Mouse (Mus musculus): ENCODE measurements at regions not wholly inside any gene's neighbourhood (a gene's known extent, or its start where the extent isn't known, plus 50 kb on each side); places are given as distances from the start of the nearest gene placed in this dataset.

DNA sequence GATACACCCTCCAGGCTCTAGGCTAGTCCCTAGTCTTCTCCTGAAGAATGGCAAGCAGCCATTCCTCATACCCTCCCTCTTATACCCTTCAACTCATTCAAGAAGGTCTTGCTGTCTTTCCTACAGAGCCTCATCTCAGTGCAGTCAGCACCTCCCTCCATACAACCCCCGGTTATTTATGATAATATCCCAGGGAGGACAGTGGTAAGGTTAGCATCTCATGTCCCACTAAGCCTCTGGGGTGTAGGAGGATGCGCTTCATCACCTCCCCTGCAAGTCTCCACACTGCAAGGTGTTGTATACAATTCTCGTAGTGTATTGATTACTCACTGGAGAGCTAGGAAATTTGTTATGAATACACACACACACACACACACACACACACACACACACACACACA, 80.2 kb upstream of the Shisa6 start:
- no peak for DNase-seq (ENCODE audit: low read depth)

- no peak for DNase-seq (ENCODE audit: low read depth)
Measured at GRCm38 (mm10) chr11:66606646-66607045, 80.9 kb upstream of the Shisa6 start.

DNA sequence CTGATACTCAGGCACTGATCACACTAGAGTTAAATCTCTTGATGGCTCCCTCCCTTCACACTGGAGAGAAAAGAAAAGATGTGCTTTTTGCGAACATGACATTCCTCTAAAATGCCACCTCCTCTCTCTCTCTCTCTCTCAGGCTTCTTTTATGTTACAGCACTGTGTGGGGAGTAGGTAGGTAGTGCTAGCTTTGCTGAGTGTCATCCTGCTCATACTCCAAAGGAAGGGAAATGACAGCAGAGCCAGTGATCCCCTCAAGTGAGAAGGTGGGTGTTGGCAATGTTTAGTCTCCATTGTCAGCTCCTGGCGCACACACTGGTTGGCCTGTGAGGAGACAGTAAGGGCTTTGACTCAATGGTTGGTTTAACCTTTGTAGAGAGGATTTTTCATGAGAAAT, 84.0 kb upstream of the Shisa6 start:
- DNase-seq (ENCODE audit: low read depth), result no peak

- peak; percentile 9 for DNase-seq (ENCODE audit: low read depth)
Measured at GRCm38 (mm10) chr11:66613150-66613549, 87.4 kb upstream of the Shisa6 start.

GRCm38 (mm10) chr11:66625491-66625890, 99.7 kb upstream of the Shisa6 start:
- no peak for DNase-seq (ENCODE audit: low read depth)

- no peak for DNase-seq (ENCODE audit: low read depth)
Measured at GRCm38 (mm10) chr11:66656810-66657209, 131.0 kb upstream of the Shisa6 start.

GRCm38 (mm10) chr11:66674581-66674980, 148.8 kb upstream of the Shisa6 start:
- DNase-seq (ENCODE audit: low read depth), result no peak

GRCm38 (mm10) chr11:66680057-66680621, 154.4 kb upstream of the Shisa6 start:
- DNase-seq (ENCODE audit: low read depth), result no peak

DNA sequence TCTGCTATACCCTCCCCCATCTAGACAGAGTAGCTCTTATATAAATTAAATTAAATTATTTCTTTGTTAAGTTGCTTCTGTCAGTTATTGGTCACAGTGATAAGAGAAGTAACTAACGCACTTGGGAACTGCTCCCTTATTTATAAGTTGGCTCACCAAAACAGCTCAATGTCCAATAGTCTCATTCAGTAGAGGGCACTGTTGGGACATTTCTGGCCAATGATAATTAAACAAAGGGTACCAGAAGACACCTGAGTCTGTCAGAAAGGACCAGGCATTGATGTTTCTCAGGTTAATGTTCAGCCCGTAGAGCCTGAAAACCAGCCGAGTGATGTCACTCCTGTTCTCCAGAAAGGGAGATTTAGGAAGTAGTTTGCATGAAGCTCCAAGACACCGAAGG, 156.1 kb upstream of the Shisa6 start:
- no peak for DNase-seq (ENCODE audit: low read depth)

GRCm38 (mm10) chr11:66684181-66684580, 158.4 kb upstream of the Shisa6 start:
- DNase-seq (ENCODE audit: low read depth), result no peak

GRCm38 (mm10) chr11:66694651-66695266, 169.0 kb upstream of the Shisa6 start:
- DNase-seq (ENCODE audit: low read depth), result no peak

DNA sequence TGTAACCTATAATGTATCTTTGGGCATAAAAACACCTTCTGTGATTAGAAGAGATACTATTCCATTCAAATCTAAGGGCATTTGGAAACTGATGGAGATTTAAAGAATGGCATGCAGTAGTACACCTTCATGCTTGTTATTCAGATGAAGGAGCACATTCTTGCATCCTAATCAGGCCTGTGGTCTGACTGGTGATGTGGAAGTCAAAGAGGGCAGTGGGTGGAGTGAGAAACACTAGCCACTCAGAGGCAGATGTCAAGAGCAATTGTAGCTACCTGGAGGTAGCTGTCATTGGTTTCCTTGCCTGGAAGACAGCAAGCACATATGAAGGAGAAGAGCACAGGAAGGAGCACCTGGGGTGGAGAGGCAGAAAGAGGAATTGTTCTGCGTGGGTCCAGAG, 171.0 kb upstream of the Shisa6 start:
- DNase-seq (ENCODE audit: low read depth), result no peak

GRCm38 (mm10) chr11:66745479-66745878, 166.3 kb upstream of the Pirt start:
- no peak for DNase-seq (ENCODE audit: low read depth)

- DNase-seq (ENCODE audit: low read depth), result peak; percentile 27
Measured at GRCm38 (mm10) chr11:66789997-66790396, 121.8 kb upstream of the Pirt start.

GRCm38 (mm10) chr11:66806887-66807286, 104.9 kb upstream of the Pirt start:
- no peak for DNase-seq (ENCODE audit: low read depth)

- DNase-seq (ENCODE audit: low read depth), result no peak
Measured at GRCm38 (mm10) chr11:66813310-66813709, 98.5 kb upstream of the Pirt start.

GRCm38 (mm10) chr11:66813731-66814130, 98.0 kb upstream of the Pirt start:
- DNase-seq (ENCODE audit: low read depth), result no peak

- DNase-seq (ENCODE audit: low read depth), result no peak
Measured at GRCm38 (mm10) chr11:66835864-66836263, 75.9 kb upstream of the Pirt start.

DNA sequence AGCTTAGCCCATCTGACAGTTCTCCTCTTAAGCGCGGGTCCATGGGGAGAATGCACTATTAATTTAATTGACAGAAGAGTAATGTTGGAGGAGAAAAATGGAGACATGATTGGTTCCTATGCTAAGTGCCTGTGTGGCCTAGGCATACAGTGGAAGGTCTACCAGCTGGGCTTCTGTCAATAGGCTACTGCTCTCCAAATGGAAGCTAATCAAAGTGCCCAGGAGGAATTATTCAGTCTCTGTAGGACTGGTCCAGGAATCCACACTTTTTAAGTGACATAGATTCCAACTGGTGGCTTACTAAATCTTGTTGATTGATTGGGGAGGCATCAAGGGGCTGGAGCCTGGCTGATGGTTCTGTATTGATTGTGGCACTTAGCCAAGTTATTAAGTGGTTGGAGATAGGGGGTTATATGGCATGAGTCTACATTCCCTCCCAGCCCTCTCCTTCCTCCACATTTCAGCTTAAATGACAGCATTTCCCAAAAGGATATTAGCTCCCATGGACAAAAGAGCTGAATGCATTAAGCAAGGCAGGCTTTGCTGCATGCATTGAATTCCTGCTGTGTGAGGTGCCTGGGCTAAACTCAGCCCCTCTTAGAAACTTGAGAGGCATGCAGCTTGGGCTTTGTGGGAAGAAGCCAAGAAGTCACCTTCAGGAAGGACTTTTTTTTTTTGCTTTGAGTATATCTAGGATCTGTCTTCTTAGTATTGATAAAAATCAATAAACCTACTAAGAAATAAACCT, 75.0 kb upstream of the Pirt start:
- DNase-seq (ENCODE audit: low read depth), result no peak

DNA sequence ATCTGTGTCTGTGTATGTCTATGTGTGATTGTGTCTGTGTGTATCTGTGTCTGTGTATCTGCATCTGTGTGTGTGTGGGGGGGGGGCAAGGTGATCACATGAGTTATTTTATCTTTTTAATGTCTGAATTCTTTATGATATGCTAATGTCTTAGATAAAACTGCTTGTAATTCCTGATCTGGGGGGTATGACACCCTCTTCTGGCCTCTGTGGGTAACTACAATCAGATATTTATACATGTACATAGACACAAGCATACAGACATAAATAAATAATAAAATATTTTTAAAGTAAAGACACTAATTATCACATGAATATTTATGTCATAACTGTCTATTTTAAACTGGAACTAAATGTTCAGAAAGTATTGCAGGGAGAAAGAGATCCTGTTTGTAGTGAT, 66.5 kb upstream of the Pirt start:
- DNase-seq (ENCODE audit: low read depth), result peak; percentile 2

- no peak for DNase-seq (ENCODE audit: low read depth)
Measured at GRCm38 (mm10) chr11:66846043-66846775, 65.6 kb upstream of the Pirt start.

Data from 416B (cell line).